Mouse (Mus musculus): ENCODE measurements at regions not wholly inside any gene's neighbourhood (a gene's known extent, or its start where the extent isn't known, plus 50 kb on each side); places are given as distances from the start of the nearest gene placed in this dataset.

DNA sequence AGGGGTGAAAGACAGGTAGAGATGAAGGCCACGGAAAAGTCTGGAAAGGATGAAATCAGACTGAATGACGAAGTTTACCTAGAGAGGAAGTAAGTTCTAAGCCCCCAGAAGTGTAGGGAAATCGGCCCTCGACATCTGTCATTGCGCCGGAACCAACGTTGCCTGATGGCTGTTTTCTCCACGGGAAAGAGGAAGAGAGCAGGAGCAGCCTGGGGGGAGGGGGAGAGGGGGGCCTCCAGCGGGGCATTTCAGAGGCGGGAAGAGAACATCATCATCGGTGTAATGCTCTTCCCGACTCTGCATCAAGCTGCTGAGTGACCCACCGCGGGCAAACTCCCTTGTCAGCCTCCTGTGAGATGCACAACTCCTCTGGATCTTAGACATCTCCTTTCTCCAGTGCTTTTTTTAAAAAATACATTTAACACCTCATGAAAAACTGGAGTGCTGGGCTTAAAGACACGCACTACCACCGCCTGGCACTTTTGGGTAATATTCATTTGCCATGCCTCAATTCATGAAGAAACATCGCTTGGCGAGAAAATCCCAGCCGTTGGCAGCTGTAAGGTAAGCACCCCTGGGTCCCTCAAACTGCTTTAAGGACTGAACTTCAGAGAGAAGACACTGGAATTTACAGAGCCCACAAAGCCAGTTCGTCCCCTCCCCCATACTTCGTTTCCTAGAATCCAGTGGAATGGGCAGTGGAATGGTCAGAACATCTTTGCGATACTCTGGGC lies 53.0 kb upstream of the Kras start:
- TF ChIP-seq CTCF (conservative IDR thresholded peaks at IDR 0.05; ENCODE audit: low read length) (no peak), POU5F1 (IDR thresholded peaks at IDR 0.05; ENCODE audit: borderline replicate concordance, low read length) (no peak)
